Mouse (Mus musculus): ENCODE measurements around the gene Gm6588. TPM values are rescaled to one million over a fixed set of nuclear protein-coding genes. Genes with fewer than 3 reads are reported as not detected.
A peak's percentile ranks its signal among the peaks of the same experiment; 100 is the strongest.

Gm6588 gene
- polyA plus RNA-seq, 1 experiment from 2014 or later = 1.5 TPM

GRCm38 (mm10) chr5:112428944-112429343 lies 20.3 kb upstream of the Gm6588 start:
- 0 out of 2 replicates have a peak overlapping the region, but pooled peaks have one; percentile 14 for H3K27ac ChIP-seq
- H3K4me1 ChIP-seq = peaks cover 11% of the 10 kb centered on the region
- H3K9me3 ChIP-seq = no peaks in the 10 kb centered on the region
- no peaks in the 10 kb centered on the region for H3K36me3 ChIP-seq (replicated peaks)
- peak overlapping the region; percentile 33 for H3K4me2 ChIP-seq
- H3K4me3 ChIP-seq = 0 out of 2 replicates have a peak overlapping the region, but pooled peaks have one; percentile 5
- peak overlapping the region; percentile 2; the same call in 1 of the 2 replicates for H3K9ac ChIP-seq
- 10% methylated on average over 19 of the region's 19 CpGs for WGBS
- ATAC-seq (replicated peaks) = peak; percentile 38
- H3K27me3 ChIP-seq (replicated peaks) = 0 out of 2 replicates have a peak, but pooled peaks cover 8% of the 10 kb centered on the region

GRCm38 (mm10) chr5:112431120-112431775 lies 18.0 kb upstream of the Gm6588 start:
- no peak for ATAC-seq (replicated peaks)
- Histone ChIP-seq H3K4me1 (peaks cover 11% of the 10 kb centered on the region), H3K36me3 (replicated peaks) (no peaks in the 10 kb centered on the region), H3K9me3 (no peaks in the 10 kb centered on the region), H3K27ac (no peak overlapping the region), H3K4me2 (no peak overlapping the region), H3K9ac (no peak overlapping the region), H3K4me3 (no peak overlapping the region), H3K27me3 (replicated peaks) (0 out of 2 replicates have a peak, but pooled peaks cover 5% of the 10 kb centered on the region)
- WGBS = 17% methylated on average over 14 of the region's 14 CpGs

- no peak overlapping the region for H3K4me3 ChIP-seq
These were observed 17.2 kb upstream of the Gm6588 start for GRCm38 (mm10) chr5:112432033-112432432.

GRCm38 (mm10) chr5:112433004-112433403 lies 16.2 kb upstream of the Gm6588 start:
- WGBS = 1% methylated on average over 8 of the region's 8 CpGs
- Histone ChIP-seq H3K4me3 (no peak overlapping the region), H3K4me1 (peaks cover 11% of the 10 kb centered on the region), H3K27ac (peak overlapping the region; percentile 40), H3K36me3 (replicated peaks) (no peaks in the 10 kb centered on the region), H3K9ac (peak overlapping the region; percentile 25; the same call in 1 of the 2 replicates), H3K4me2 (no peak overlapping the region), H3K27me3 (replicated peaks) (0 out of 2 replicates have a peak, but pooled peaks cover 5% of the 10 kb centered on the region), H3K9me3 (no peaks in the 10 kb centered on the region)
- ATAC-seq (replicated peaks) = peak; percentile 8; the same call in 1 of the 2 replicates

More at GRCm38 (mm10) chr5:112432033-112432432, 17.2 kb upstream of the Gm6588 start:
- 49% methylated on average over 5 of the region's 5 CpGs for WGBS
- H3K9ac ChIP-seq = no peak overlapping the region
- no peak overlapping the region for H3K4me2 ChIP-seq
- peaks cover 11% of the 10 kb centered on the region for H3K4me1 ChIP-seq
- H3K9me3 ChIP-seq = no peaks in the 10 kb centered on the region
- H3K27ac ChIP-seq = no peak overlapping the region
- 0 out of 2 replicates have a peak, but pooled peaks cover 5% of the 10 kb centered on the region for H3K27me3 ChIP-seq (replicated peaks)
- ATAC-seq (replicated peaks) = no peak
- no peaks in the 10 kb centered on the region for H3K36me3 ChIP-seq (replicated peaks)

- Histone ChIP-seq H3K27ac (no peak overlapping the region), H3K9me3 (no peaks in the 10 kb centered on the region), H3K9ac (no peak overlapping the region), H3K36me3 (replicated peaks) (no peaks in the 10 kb centered on the region), H3K4me2 (no peak overlapping the region), H3K4me3 (no peak overlapping the region), H3K27me3 (replicated peaks) (no peaks in the 10 kb centered on the region), H3K4me1 (no peaks in the 10 kb centered on the region)
- no peak for ATAC-seq (replicated peaks)
- WGBS = 57% methylated on average over 10 of the region's 10 CpGs
These were observed 10.7 kb upstream of the Gm6588 start for GRCm38 (mm10) chr5:112438535-112438934.

- Histone ChIP-seq H3K4me3 (no peak overlapping the region), H3K4me1 (no peaks in the 10 kb centered on the region), H3K9ac (no peak overlapping the region), H3K27ac (no peak overlapping the region), H3K27me3 (replicated peaks) (no peaks in the 10 kb centered on the region), H3K9me3 (no peaks in the 10 kb centered on the region), H3K36me3 (replicated peaks) (0 out of 2 replicates have a peak, but pooled peaks cover 8% of the 10 kb centered on the region), H3K4me2 (no peak overlapping the region)
- ATAC-seq (replicated peaks) = no peak
- 81% methylated on average over 9 of the region's 9 CpGs for WGBS
These were observed 3.9 kb downstream of the Gm6588 start for GRCm38 (mm10) chr5:112453088-112453487.

GRCm38 (mm10) chr5:112454966-112455555 lies 5.8 kb downstream of the Gm6588 start:
- Histone ChIP-seq H3K27ac (no peak overlapping the region), H3K9me3 (no peaks in the 10 kb centered on the region), H3K4me3 (no peak overlapping the region), H3K4me2 (no peak overlapping the region), H3K36me3 (replicated peaks) (0 out of 2 replicates have a peak, but pooled peaks cover 8% of the 10 kb centered on the region), H3K9ac (no peak overlapping the region), H3K27me3 (replicated peaks) (no peaks in the 10 kb centered on the region), H3K4me1 (no peaks in the 10 kb centered on the region)
- no peak for ATAC-seq (replicated peaks)
- WGBS = 63% methylated on average over 12 of the region's 12 CpGs

- no peak for ATAC-seq (replicated peaks)
- no peaks in the 10 kb centered on the region for H3K4me1 ChIP-seq
- H3K27ac ChIP-seq = no peak overlapping the region
- no peaks in the 10 kb centered on the region for H3K9me3 ChIP-seq
- H3K4me3 ChIP-seq = no peak overlapping the region
- H3K4me2 ChIP-seq = no peak overlapping the region
- H3K36me3 ChIP-seq (replicated peaks) = 0 out of 2 replicates have a peak, but pooled peaks cover 8% of the 10 kb centered on the region
- no peak overlapping the region for H3K9ac ChIP-seq
- 57% methylated on average over 3 of the region's 3 CpGs for WGBS
- no peaks in the 10 kb centered on the region for H3K27me3 ChIP-seq (replicated peaks)
These were observed 10.7 kb downstream of the Gm6588 start for GRCm38 (mm10) chr5:112459903-112460302.

- 44% methylated on average over 6 of the region's 6 CpGs for WGBS
- H3K36me3 ChIP-seq (replicated peaks) = peaks cover 15% of the 10 kb centered on the region; the same call in 1 of the 2 replicates
- no peak overlapping the region for H3K4me3 ChIP-seq
- H3K27ac ChIP-seq = peak overlapping the region; percentile 40; the same call in 1 of the 2 replicates
- H3K4me2 ChIP-seq = no peak overlapping the region
- H3K9me3 ChIP-seq = 0 out of 2 replicates have a peak, but pooled peaks cover 4% of the 10 kb centered on the region
- H3K27me3 ChIP-seq (replicated peaks) = no peaks in the 10 kb centered on the region
- peaks cover 8% of the 10 kb centered on the region for H3K4me1 ChIP-seq
- H3K9ac ChIP-seq = no peak overlapping the region
- ATAC-seq (replicated peaks) = no peak
These were observed 17.1 kb downstream of the Gm6588 start for GRCm38 (mm10) chr5:112466331-112466730.

- 90% methylated on average over 4 of the region's 4 CpGs for WGBS
- Histone ChIP-seq H3K9ac (no peak overlapping the region), H3K36me3 (replicated peaks) (peaks cover 19% of the 10 kb centered on the region; the same call in 1 of the 2 replicates), H3K27me3 (replicated peaks) (no peaks in the 10 kb centered on the region), H3K27ac (no peak overlapping the region), H3K4me2 (no peak overlapping the region), H3K4me1 (peaks cover 12% of the 10 kb centered on the region), H3K9me3 (0 out of 2 replicates have a peak, but pooled peaks cover 4% of the 10 kb centered on the region), H3K4me3 (no peak overlapping the region)
- ATAC-seq (replicated peaks) = no peak
These were observed 19.9 kb downstream of the Gm6588 start for GRCm38 (mm10) chr5:112468986-112469581.

GRCm38 (mm10) chr5:112470144-112470543 lies 20.9 kb downstream of the Gm6588 start:
- Histone ChIP-seq H3K4me3 (no peak overlapping the region), H3K9ac (no peak overlapping the region), H3K27me3 (replicated peaks) (no peaks in the 10 kb centered on the region), H3K9me3 (0 out of 2 replicates have a peak, but pooled peaks cover 4% of the 10 kb centered on the region), H3K4me2 (no peak overlapping the region), H3K27ac (no peak overlapping the region), H3K36me3 (replicated peaks) (peaks cover 18% of the 10 kb centered on the region; the same call in 1 of the 2 replicates), H3K4me1 (peaks cover 12% of the 10 kb centered on the region)
- WGBS = 72% methylated on average over 6 of the region's 6 CpGs
- no peak for ATAC-seq (replicated peaks)

GRCm38 (mm10) chr5:112473453-112473852 lies 24.2 kb downstream of the Gm6588 start:
- no peak overlapping the region for H3K27ac ChIP-seq
- H3K4me3 ChIP-seq = no peak overlapping the region
- H3K4me2 ChIP-seq = no peak overlapping the region
- ATAC-seq (replicated peaks) = no peak
- no peak overlapping the region for H3K9ac ChIP-seq
- H3K27me3 ChIP-seq (replicated peaks) = no peaks in the 10 kb centered on the region
- peaks cover 11% of the 10 kb centered on the region for H3K4me1 ChIP-seq
- 0 out of 2 replicates have a peak, but pooled peaks cover 4% of the 10 kb centered on the region for H3K9me3 ChIP-seq
- peaks cover 14% of the 10 kb centered on the region; the same call in 1 of the 2 replicates for H3K36me3 ChIP-seq (replicated peaks)
- WGBS = 41% methylated on average over 6 of the region's 6 CpGs

All from midbrain, embryonic 15.5 days (tissue).